Mouse (Mus musculus): ENCODE results near the gene Tmie.

Tmie gene

GRCm38 (mm10) chr9:110879998-110880561 is at the start of gene Tmie:
Gene Tmie (minus strand): TSS chr9:110880113.
- no peak for DNase-seq (ENCODE audit: extremely low read depth, low read depth, low spot score)

- DNase-seq (ENCODE audit: extremely low read depth, low read depth, low spot score): no peak
Measured at GRCm38 (mm10) chr9:110922759-110923158, 42.8 kb upstream of the Tmie start.

GRCm38 (mm10) chr9:110920665-110921419 is 40.9 kb upstream of the Tmie start:
- DNase-seq (ENCODE audit: extremely low read depth, low read depth, low spot score): no peak

- DNase-seq (ENCODE audit: extremely low read depth, low read depth, low spot score): no peak
Measured at GRCm38 (mm10) chr9:110916786-110917185, 36.9 kb upstream of the Tmie start, which contains the start of gene Fam240a. Gene Fam240a (minus strand): TSS chr9:110916861.

- no peak for DNase-seq (ENCODE audit: extremely low read depth, low read depth, low spot score)
Measured at GRCm38 (mm10) chr9:110915466-110915865, 35.6 kb upstream of the Tmie start.

- DNase-seq (ENCODE audit: extremely low read depth, low read depth, low spot score): no peak
Measured at GRCm38 (mm10) chr9:110914631-110915236, 34.8 kb upstream of the Tmie start.

GRCm38 (mm10) chr9:110909371-110909967 is 29.6 kb upstream of the Tmie start:
- DNase-seq (ENCODE audit: extremely low read depth, low read depth, low spot score): no peak

- no peak for DNase-seq (ENCODE audit: extremely low read depth, low read depth, low spot score)
Measured at GRCm38 (mm10) chr9:110908631-110909016, 28.7 kb upstream of the Tmie start.

GRCm38 (mm10) chr9:110907838-110908630 is 28.1 kb upstream of the Tmie start:
- no peak for DNase-seq (ENCODE audit: extremely low read depth, low read depth, low spot score)

GRCm38 (mm10) chr9:110907201-110907837 is 27.4 kb upstream of the Tmie start:
- no peak for DNase-seq (ENCODE audit: extremely low read depth, low read depth, low spot score)

- DNase-seq (ENCODE audit: extremely low read depth, low read depth, low spot score): no peak
Measured at GRCm38 (mm10) chr9:110902271-110902670, 22.4 kb upstream of the Tmie start.

- no peak for DNase-seq (ENCODE audit: extremely low read depth, low read depth, low spot score)
Measured at GRCm38 (mm10) chr9:110901204-110901603, 21.3 kb upstream of the Tmie start.

- no peak for DNase-seq (ENCODE audit: extremely low read depth, low read depth, low spot score)
Measured at GRCm38 (mm10) chr9:110899451-110900008, 19.6 kb upstream of the Tmie start.

GRCm38 (mm10) chr9:110896595-110896994 is 16.7 kb upstream of the Tmie start:
- no peak for DNase-seq (ENCODE audit: extremely low read depth, low read depth, low spot score)

- no peak for DNase-seq (ENCODE audit: extremely low read depth, low read depth, low spot score)
Measured at GRCm38 (mm10) chr9:110895994-110896393, 16.1 kb upstream of the Tmie start.

- DNase-seq (ENCODE audit: extremely low read depth, low read depth, low spot score): no peak
Measured at GRCm38 (mm10) chr9:110895507-110895906, 15.6 kb upstream of the Tmie start.

GRCm38 (mm10) chr9:110893429-110893828 is 13.5 kb upstream of the Tmie start:
- no peak for DNase-seq (ENCODE audit: extremely low read depth, low read depth, low spot score)

GRCm38 (mm10) chr9:110892552-110892951 is 12.6 kb upstream of the Tmie start:
- DNase-seq (ENCODE audit: extremely low read depth, low read depth, low spot score): no peak

GRCm38 (mm10) chr9:110891077-110891828 is 11.3 kb upstream of the Tmie start:
- DNase-seq (ENCODE audit: extremely low read depth, low read depth, low spot score): no peak
